Mouse (Mus musculus): Measurements from ENCODE around the gene Tmem115.
"Not testable (repeated sequence)": the region's sequence is repeated elsewhere in the genome, so short reads cannot be mapped to it uniquely, and the experiment has no call there.

Gene Tmem115

DNA sequence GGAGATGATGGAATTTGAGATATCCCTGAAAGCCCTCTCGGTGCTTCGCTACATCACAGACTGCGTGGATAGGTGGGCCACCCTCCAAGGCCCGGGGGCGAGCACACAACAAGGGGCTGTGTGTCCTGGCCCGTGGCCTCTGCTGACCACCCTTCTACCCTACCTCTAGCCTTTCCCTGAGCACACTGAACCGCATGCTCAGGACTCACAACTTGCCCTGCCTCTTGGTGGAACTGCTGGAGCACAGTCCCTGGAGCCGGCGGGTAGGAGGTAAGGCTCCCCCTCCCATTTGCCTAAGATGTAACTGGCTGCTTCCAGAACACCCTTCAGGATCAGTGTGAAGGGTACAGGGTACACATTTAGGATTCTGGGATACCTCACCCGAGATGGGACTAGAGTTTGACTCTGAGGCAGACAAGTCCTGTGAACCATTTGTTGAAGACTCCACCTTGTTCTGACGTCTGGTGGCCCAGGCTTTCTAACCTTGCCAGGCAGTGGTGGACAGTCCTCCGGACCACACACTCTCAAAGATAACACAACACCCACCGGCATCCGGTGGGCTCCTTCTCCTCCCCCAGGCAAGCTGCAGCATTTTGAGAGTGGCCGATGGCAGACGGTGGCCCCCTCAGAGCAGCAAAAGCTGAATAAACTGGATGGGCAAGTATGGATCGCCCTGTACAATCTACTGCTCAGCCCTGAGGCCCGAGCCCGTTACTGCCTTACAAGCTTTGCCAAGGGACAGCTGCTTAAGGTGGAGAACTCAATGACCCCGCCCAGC is 15.7 kb downstream of the Tmem115 start:
- DNase-seq (ENCODE audit: low read depth, low spot score) = no peak

DNA sequence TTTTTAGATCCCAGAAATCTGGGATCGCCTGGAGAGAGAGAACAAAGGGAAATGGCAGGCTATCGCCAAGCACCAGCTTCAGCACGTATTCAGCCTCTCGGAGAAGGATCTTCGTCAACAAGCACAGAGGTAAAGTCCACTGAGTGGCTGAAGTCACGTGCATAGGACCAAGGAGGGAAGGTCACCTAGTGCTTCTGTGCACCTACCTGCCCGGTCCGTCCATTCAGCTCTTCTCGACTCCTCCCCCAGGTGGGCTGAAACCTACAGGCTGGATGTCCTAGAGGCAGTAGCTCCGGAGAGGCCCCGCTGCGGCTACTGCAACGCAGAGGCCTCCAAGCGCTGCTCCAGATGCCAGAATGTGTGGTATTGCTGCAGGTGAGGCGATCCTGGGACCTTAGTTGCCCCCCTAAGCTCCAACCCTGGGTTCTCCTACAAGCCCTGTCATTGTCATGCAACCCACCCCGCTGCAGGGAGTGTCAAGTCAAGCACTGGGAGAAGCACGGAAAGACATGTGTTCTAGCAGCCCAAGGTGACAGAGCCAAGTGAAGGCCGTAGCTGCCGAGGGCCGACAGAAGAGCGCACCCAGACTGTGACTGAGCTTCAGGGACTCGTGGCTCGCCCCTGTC is 16.9 kb downstream of the Tmem115 start:
- DNase-seq (ENCODE audit: low read depth, low spot score) = no peak

DNA sequence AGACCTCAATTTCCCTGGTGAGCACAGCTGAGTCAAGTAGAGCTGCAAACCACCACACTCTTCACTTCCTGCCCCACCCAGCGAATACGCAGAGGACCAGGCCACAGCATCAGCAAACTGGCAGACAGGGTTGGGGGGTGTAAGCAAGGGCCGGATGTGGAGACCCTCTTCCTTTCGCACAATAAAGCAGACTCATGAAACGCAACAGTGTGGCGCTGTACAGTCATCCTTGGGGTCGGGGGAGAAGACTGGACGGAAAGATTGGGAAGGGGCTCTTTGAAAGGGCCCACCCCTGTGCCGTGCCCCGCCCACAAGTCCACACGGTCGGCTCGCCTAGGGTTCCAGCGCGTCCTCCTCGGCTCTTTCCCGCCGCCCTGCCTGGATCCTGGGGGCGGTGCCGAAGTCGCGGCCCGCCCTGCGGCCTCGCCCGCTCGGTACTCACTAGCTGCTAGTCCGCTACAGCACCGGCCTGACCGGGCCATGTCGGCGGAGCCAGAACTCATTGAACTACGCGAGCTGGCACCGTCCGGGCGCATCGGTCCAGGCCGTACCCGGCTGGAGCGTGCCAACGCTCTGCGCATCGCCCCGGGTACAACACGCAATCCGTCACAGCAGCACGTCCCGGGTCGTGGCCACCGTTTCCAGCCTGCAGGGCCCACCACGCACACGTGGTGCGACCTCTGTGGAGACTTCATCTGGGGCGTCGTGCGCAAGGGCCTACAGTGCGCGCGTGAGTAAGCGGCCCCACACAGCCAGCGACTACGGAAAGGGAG is 17.6 kb downstream of the Tmem115 start, which contains the start of gene Rassf1:
Gene Rassf1, plus strand, starts transcription at position 439 of the 773 bp plus-strand sequence.
- peak; percentile 73 for DNase-seq (ENCODE audit: low read depth, low spot score)

DNA sequence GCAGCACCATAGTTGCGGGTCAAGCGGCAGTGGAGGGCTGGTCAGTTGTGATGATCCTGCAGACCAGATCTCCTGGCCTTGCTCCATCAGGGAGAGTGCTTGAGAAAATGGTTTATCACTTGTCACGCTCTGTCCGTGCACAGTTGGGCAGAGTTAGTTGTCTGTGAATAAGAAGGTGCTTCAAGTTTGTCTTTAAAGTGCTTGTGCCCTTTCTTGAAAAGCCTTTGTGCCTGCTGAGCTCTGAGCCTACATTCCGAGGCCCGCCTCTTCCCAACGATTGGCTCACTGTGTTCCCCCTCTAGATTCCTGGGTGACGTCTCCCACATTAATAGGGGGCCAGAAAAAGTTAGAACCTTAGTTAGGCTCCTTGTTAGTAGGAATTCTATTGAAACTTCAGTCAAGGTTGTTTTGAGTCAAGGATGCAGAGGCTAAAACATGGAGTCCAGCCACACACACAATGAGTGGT is 18.2 kb downstream of the Tmem115 start:
- DNase-seq (ENCODE audit: low read depth, low spot score) = peak; percentile 58

DNA sequence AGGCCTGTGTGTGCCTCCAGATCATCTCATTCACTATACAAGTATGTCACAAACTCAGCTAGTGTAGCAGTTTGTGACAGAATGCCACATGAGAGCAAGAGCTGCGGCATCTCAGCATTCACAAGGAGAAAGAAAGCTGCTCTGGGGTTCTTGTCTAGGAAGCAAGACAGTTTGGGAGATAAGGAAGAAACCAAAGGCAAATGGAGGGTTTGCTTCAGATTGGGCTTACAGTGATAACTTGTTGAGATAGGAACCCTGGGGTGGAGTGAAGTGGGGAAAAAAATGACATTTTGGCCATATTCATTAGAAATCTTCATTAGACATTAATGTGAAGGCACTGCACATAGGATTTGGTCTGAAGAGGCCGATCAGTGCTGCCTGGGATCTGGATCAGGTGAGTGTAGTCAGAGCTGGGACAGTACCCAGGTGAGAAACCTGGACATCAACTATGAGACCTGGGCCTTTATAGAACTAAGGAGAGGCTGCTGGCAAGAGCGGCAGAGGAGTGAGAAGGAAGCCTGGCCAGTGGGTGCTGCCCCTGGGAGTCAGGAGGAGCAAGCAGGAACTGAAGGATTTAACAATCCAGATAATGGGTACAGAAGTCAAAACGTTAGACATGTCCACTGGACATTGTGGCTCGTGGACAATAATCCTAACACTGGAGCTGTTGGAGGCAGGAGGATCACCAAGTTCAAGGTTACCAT is 19.1 kb downstream of the Tmem115 start:
- no peak for DNase-seq (ENCODE audit: low read depth, low spot score)

DNA sequence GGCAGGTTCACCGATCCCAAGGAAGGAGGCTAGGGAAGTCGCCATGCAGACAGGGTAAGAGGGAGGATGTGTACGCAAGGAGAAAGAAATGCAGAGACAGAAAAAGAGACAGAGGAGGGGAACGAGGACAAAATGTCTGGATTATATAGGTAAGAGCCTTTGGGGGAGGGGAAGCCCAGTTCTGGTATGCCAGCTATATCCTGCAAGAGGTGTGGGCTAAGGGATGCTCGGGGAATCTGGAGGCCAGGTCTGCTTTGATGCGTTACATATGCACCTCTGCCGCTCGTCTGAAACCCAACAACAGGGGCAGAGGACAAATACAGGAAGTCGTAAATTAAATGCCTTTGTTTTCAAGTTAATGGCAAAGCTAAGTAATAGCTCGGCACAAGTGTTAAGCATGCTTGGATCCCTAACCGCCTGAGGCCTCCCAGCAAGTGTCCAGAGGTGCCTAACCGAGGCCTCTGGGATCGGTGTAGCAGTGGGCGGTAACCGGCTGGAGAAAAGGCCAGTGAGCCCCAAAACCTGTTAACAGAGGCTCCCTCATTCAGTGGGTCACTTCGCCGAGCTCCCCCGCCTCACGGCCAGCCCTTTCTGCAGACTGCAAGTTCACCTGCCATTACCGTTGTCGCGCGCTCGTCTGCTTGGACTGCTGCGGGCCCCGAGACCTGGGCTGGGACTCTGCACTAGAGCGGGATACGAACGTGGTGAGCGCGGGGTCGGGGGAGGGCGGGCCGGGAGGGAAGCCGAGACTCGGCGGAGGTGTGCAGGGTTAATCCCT is 20.0 kb downstream of the Tmem115 start:
- DNase-seq (ENCODE audit: low read depth, low spot score) = no peak

DNA sequence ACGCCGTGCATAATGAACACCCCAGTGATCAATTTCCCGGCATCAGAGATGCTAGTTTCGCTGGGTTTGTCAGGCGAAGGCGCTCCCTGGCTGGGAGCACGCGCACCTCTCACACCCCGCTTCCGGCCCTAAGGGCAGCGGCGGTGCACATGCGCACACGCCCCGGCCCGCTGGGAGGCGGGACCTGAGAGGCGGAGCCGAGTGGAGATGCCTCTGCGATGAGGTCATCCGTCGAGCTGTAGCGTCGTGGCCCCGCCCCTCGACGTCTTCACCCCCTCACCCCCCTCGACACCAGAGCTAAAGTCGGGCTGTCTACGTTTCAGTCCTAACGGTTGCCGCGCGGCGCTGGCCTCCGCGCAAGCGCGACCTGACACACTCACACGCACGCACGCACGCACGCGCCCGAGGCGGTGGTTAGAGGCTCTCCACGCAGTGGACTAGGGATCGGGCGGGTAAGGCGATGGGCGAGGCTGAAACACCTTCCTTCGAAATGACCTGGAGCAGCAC is 20.6 kb downstream of the Tmem115 start:
- peak; percentile 96 for DNase-seq (ENCODE audit: low read depth, low spot score)

DNA sequence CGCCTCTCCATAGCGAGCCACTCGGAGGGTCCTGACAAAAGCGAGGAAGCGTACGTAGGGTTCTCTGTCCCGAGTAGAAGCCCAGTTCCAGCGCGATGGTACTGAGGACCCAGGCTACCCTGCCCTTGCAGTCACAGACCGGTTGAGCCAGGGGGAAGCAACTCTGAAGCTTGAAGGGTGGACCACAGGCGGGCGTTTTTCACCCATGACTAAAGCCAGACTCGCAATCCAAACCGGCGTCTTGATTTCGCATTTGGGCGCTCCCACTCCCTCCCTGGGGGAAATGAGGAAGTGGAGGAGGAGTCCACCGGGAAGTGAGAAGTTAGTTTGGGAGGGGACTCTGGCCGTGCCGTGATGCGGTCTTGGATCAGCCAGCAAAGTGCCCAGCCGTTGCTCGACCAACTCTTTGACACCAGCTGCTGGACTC is 21.3 kb downstream of the Tmem115 start:
- peak; percentile 79 for DNase-seq (ENCODE audit: low read depth, low spot score)

DNA sequence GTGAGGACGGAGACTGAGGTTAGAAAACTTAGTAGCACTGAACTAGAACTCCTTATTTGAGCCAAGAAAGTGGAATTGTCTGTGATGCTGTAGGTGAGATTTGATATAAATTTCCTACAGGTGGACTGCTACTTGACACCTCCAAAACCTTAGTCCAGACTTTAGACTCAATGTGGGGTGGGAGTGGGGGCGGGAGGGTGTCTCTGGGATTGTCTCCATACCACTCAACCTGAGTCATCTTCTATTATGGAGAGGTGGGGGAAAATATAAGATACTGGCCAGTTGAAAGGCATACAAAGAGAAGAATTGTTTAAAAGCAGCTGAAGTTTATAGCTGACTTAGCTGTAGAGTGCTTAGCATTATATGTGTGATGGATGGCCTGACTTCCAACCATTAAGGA is 22.0 kb downstream of the Tmem115 start:
- peak; percentile 64 for DNase-seq (ENCODE audit: low read depth, low spot score)

DNA sequence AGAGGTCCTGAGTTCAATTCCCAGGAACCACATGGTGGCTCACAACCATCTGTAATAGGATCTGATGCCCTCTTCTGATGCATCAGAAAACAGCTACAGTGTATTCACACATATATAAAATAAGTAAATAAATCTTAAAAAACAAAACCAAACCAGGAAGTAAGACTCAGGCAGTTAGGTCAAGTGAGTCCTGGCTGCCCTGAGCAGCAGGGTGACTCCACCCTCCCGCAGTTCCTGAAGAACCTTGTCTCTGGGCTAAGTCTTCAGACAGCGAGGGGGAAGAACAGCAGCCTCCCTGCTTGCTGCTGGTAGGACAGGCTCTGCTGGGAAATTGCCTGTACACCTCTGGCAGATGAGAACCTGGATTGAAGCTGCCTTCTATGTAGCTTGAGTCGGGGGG is 22.6 kb downstream of the Tmem115 start:
- DNase-seq (ENCODE audit: low read depth, low spot score) = no peak

DNA sequence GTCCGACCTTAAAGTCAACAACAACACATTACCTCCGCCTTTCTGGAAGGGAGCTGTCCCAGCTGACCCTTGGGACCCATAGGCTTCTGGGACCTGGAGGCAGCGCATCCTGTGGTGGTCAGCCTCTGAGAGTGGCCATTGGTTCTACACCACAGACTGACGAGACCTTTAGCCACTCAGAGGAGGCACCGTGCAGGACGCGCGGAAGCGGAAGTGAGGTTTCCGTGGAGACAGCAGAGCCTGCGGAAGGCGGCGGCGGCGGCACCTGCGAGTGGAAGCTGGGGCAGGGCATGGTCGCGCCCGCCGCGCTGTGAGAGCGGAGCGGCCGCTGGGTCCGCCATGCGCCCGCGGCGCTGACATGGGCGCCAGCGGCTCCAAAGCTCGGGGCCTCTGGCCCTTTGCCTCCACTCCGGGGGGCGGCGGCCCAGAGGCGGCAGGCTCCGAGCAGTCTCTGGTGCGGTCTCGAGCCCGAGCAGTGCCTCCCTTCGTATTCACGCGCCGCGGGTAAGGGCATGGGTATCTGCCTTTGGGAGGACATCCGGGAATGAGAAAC is 29.4 kb downstream of the Tmem115 start, which contains the start of gene Tusc2:
Gene Tusc2, plus strand, starts transcription at position 227 of the 553 bp plus-strand sequence.
- DNase-seq (ENCODE audit: low read depth, low spot score) = peak; percentile 96

DNA sequence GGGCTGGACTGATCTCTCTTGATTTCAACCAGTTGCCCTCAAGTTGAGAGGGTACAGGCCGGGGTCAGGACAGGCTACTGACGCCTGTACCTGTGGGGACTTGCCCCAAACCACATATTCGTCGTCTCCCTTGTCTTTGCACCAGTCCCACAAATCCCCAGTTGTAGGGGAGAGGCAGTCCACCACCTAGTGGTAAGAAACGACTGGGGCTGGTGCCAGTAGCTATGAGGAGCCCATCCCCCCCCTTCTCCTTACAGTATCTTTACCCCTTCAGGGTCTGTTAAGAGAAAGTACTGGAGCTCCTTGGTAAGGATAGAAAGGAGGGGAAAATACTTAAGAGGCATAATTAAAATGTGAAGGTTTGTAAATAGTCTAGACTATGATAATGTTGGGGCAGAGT is 31.8 kb downstream of the Tmem115 start:
- DNase-seq (ENCODE audit: low read depth, low spot score) = not testable (repeated sequence)

DNA sequence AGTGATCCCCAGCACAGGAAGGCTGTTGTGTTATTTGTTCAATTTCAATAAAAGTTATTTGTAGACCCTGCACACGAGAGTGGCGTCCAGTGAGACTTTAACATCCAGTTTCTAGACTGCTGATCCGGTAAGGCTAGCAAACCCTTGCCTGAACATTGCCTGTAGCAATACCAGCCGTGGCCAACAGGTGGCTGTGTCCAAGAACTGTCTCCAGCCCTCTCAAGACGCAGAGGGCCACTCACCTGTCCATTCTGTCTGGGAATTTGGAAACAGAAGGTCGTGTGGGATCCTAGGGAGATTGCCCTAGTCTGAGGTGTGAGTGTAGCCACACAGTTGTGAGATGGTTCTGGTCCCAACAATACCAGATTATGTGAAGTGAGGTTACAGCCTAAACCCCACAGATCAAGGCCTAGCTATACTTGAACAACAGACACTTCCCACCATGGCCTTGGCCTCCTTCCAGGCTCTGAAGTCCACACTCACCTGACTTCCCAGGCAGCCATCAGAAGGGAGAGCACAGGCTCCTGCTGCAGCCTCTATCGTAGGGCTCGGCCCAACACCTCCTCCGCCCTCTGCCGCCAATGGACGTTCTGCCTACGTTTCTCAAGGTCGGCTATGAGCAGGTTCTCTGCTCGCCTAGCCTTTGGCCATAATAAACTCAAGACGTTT is 32.4 kb downstream of the Tmem115 start:
- peak; percentile 83 for DNase-seq (ENCODE audit: low read depth, low spot score)

DNA sequence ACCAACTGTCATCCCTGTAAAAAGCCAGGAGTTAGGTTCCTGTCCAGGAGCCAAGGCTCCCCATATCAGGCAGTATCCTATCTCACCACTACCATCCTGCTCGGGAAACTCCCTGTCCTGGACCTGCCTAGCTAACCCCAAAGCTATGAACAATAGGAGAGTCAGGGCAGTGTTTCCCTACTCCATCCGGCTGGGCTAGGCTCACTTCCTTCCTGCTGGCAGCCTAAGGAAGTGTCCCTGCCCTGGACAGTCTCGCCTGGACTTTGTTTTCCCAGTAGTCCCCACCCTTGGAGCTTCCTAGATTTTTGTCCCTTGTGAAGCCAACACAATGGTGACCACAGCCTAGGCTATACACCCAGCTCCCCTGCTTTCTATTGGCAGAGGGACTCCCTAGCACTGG is 33.1 kb downstream of the Tmem115 start:
- DNase-seq (ENCODE audit: low read depth, low spot score) = no peak

DNA sequence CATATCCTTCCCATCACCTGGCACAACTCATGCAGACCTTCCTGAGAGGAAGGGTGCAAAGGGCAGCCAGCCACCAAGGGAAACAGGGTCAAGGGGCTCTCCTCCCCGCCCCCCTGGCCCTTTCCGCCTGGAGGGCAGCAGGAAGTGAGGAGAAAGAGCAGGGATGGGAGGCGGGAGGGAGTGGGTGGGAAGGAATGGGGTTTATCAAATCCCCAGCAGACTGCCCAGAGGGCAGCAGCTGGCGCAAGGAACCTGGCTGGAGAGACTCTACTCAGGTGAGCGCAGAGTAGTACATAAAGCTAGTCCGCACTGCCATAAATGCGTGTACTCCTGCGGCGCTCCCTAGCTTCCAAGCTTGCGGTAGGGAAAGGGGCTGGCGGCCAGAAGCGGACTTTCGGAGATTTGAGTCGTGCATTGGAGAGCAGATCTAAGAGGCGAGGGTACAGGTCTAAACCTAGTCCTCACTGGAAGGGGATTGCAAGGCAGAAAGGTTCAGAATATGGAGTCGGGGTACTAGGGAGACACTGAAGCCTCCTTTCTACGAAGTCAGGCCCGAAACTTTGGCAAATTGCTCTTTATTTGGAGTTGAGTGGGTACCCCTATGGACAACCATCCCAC is 34.1 kb downstream of the Tmem115 start, which contains the start of gene Hyal2:
Gene Hyal2, plus strand, starts transcription at position 244 of the 618 bp plus-strand sequence.
- no peak for DNase-seq (ENCODE audit: low read depth, low spot score)

DNA sequence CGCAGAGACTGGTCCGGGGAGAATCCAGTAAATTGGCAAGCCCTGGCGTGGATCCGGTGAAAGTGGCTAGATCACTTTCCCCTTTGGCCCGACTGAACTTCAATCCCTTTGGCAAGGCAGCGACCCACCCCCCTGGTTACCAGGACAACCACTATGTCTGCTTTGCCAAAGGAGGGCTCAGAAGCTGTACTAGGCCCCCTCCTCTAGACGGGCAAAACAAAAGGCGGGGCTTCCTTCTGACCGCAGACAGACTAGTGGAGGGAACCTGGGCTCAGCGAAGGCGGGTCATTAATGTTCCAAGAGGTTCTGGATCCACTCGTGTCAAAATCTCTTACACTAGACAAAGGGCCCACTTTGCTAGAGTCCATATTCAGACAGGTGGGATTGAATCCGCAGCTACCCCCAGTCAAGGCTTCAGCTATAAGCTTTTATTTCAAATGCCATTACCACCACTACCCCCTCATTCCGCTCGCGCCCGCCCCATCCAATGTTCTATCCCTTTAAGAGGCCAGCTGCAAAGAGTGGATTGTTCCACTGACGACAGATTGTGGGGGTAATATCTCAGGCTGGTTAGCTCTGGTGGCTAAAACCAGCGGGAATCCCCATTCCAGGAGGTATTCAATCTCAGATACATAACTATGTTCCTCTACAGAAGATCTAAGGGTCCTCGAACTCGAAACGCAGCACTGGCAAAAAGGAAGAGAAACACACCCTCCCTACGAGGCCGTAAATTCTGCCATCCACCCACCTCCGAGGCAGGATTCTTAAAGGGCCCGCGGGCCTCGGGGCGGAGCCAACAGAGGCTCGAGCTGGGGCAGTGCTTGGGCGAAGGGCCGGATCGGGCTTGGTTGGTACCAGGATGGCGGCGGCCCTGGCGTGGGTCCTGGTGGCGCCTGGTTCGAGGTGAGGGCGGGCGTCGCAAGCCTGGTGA is 34.9 kb downstream of the Tmem115 start:
- peak; percentile 86 for DNase-seq (ENCODE audit: low read depth, low spot score)

DNA sequence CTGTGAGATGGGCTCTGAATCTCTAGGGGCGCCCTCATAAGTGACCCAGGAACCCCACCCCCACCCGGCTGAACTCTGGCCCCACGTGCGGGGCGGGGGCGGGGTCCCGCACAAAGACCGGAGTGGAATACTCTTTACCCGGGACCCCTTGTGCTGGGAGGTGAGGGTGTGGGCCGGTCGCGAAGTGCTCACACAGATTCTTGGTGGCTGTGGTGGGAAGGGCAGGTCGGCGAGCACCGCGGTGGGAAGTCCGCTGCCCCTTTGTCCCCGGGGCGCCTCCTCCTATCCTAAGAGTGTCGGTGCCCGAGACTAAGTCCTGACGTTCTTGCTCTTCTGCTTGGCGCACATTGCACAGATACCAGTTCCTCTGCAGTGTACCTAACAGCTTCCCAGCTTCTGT is 35.5 kb downstream of the Tmem115 start:
- no peak for DNase-seq (ENCODE audit: low read depth, low spot score)

DNA sequence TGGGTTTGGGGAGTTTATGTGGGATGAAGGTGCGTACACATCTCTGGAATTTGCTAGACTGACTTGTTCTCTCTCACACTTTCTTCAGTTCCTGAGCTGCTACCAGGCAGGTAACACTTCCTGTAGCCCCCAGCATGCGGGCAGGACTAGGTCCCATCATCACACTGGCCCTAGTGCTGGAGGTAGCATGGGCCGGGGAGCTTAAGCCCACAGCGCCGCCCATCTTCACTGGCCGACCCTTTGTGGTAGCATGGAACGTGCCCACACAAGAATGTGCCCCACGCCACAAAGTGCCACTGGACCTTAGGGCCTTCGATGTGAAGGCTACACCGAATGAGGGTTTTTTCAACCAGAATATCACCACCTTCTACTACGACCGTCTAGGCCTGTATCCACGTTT is 36.3 kb downstream of the Tmem115 start:
- no peak for DNase-seq (ENCODE audit: low read depth, low spot score)

Data from 3T3-L1 (cell line).